Mouse (Mus musculus) CH12.LX (cell line): ENCODE measurements around the gene Tgfbr3. TPM values are rescaled to one million over a fixed set of nuclear protein-coding genes. Genes with fewer than 3 reads are reported as not detected.

Source experiments
- DNase-seq: peaks from one replicate; pipeline ENCODE4 v3.0.0-alpha.2; 2013; ENCODE audit errors: extremely low read depth
- H3K27ac ChIP-seq: 2 replicates; pipeline ENCODE4 v1.5.1; 2012; ENCODE audit warnings: low read depth, mild to moderate bottlenecking, control low read depth, moderate library complexity; ENCODE audit not compliant: insufficient read depth
- H3K27me3 ChIP-seq: replicated peaks from 2 replicates; pipeline ENCODE3; 2012; ENCODE audit warnings: inconsistent platforms
- H3K36me3 ChIP-seq, 2 experiments: replicated peaks in 1 of 2; 2 replicates each; pipeline versions ENCODE3 to v1.6.1; 2012; ENCODE audit warnings: inconsistent platforms in 1 of 2, low read length in 1 of 2, mild to moderate bottlenecking in 1 of 2, mixed read lengths in 1 of 2, moderate library complexity in 1 of 2; ENCODE audit not compliant: control insufficient read depth in 1 of 2, insufficient read depth in 1 of 2
- H3K4me1 ChIP-seq, 2 experiments: 2 replicates each; pipeline ENCODE4 v1.6.1; 2012; ENCODE audit warnings: inconsistent platforms in 1 of 2, moderate library complexity in 1 of 2; ENCODE audit not compliant: insufficient read depth in 2 of 2, control insufficient read depth in 1 of 2
- H3K4me2 ChIP-seq: 2 replicates; pipeline ENCODE4 v1.6.1; 2012; ENCODE audit warnings: low read depth, mild to moderate bottlenecking, control low read depth; ENCODE audit not compliant: poor library complexity, insufficient read depth, severe bottlenecking
- H3K4me3 ChIP-seq, 3 experiments: fragments of 150-350 bp in 1 of 3; sonication (generic) in 1 of 3; replicated peaks in 1 of 3; 2 replicates each; pipeline versions ENCODE3 to v1.5.1; 2011 to 2012; ENCODE audit warnings: low read depth in 2 of 3, low read length in 2 of 3, mild to moderate bottlenecking in 2 of 3, moderate library complexity in 2 of 3, control low read depth in 1 of 3, improper control_type of control experiment in 1 of 3, inconsistent platforms in 1 of 3, mixed read lengths in 1 of 3; ENCODE audit not compliant: poor library complexity in 1 of 3
- H3K79me2 ChIP-seq: replicated peaks from 2 replicates; pipeline ENCODE4 v1.6.1; 2012; ENCODE audit warnings: mild to moderate bottlenecking, moderate library complexity; ENCODE audit not compliant: control insufficient read depth, poor library complexity, insufficient read depth, severe bottlenecking; ENCODE audit errors: extremely low read depth
- H3K9ac ChIP-seq: 2 replicates; pipeline ENCODE4 v1.6.1; 2012; ENCODE audit warnings: low read depth, mild to moderate bottlenecking, control low read depth, moderate library complexity; ENCODE audit not compliant: insufficient read depth
- H3K9me3 ChIP-seq: replicated peaks from 2 replicates; pipeline ENCODE3; 2012; ENCODE audit warnings: low read length, inconsistent platforms, mixed read lengths
- BHLHE40 ChIP-seq: IDR thresholded peaks from 2 replicates; pipeline ENCODE4 v1.6.1; 2011; ENCODE audit warnings: mild to moderate bottlenecking, low read depth, low read length, improper control_type of control experiment
- JUND ChIP-seq: conservative IDR thresholded peaks from 2 replicates; pipeline ENCODE4 v1.6.1; 2011; ENCODE audit warnings: low read depth, low read length, improper control_type of control experiment
- NRF1 ChIP-seq: IDR thresholded peaks from 2 replicates; pipeline ENCODE4 v1.6.1; 2014; ENCODE audit warnings: low read depth, mild to moderate bottlenecking, inconsistent platforms, low read length, improper control_type of control experiment, moderate library complexity
- POLR2AphosphoS2 ChIP-seq: IDR thresholded peaks from 2 replicates; pipeline ENCODE4 v1.6.1; 2011; ENCODE audit warnings: low read depth, low read length, improper control_type of control experiment
- RAD21 ChIP-seq: IDR thresholded peaks from 2 replicates; pipeline ENCODE4 v1.6.1; 2011; ENCODE audit warnings: low read depth, mild to moderate bottlenecking, low read length, improper control_type of control experiment, moderate library complexity
- SMC3 ChIP-seq: IDR thresholded peaks from 2 replicates; pipeline ENCODE4 v1.6.1; 2011; ENCODE audit warnings: low read depth, low read length, improper control_type of control experiment
- TBP ChIP-seq: conservative IDR thresholded peaks from 2 replicates; pipeline ENCODE4 v1.6.1; 2011; ENCODE audit warnings: low read depth, low read length, improper control_type of control experiment
- TCF12 ChIP-seq: IDR thresholded peaks from 2 replicates; pipeline ENCODE4 v1.6.1; 2014; ENCODE audit warnings: low read depth, mild to moderate bottlenecking, inconsistent platforms, low read length, improper control_type of control experiment
- UBTF ChIP-seq: IDR thresholded peaks from 2 replicates; pipeline ENCODE4 v1.6.1; 2012; ENCODE audit warnings: low read depth, mild to moderate bottlenecking, inconsistent platforms, low read length, improper control_type of control experiment, moderate library complexity
- ZKSCAN1 ChIP-seq: IDR thresholded peaks from 2 replicates; pipeline ENCODE4 v1.6.1; 2012; ENCODE audit warnings: low read depth, inconsistent platforms, low read length, improper control_type of control experiment, borderline replicate concordance
- ZMIZ1 ChIP-seq: IDR thresholded peaks from 2 replicates; pipeline ENCODE4 v1.6.1; 2012; ENCODE audit warnings: low read depth, mild to moderate bottlenecking, inconsistent platforms, low read length, improper control_type of control experiment
- ZNF384 ChIP-seq: IDR thresholded peaks from 2 replicates; pipeline ENCODE4 v1.6.1; 2012; ENCODE audit warnings: low read depth, low read length, improper control_type of control experiment, inconsistent platforms
- dilution Hi-C: fragments of 300-500 bp; cut with MboI; formaldehyde crosslinking; loops from 2 replicates; pipeline ENCODE4 v1.14.3; 2020; ENCODE audit warnings: low sequenced_read_pairs; ENCODE audit not compliant: extremely low pct_unique_long_range_greater_than_20kb, extremely low pct_ligation_motif_present
- in situ Hi-C: fragments of 300-500 bp; cut with MboI; formaldehyde crosslinking; loops from 3 replicates; pipeline ENCODE4 v1.14.3; 2019; ENCODE audit warnings: low sequenced_read_pairs, low pct_ligation_motif_present, low pct_unique_long_range_greater_than_20kb, mixed read lengths
- polyA plus RNA-seq: library from polyadenylated mRNA; unstranded; fragments of >175 nt; gene quantifications from 2 replicates; pipeline ENCODE4 v1.2.1, GENCODE M21; 2012; ENCODE audit warnings: low read depth; ENCODE audit not compliant: insufficient read length
- total RNA-seq, 2 experiments: library from RNA; depleted of rRNA; stranded (reverse); fragments of 300-350 nt in 1 of 2; fragments of >200 nt in 1 of 2; gene quantifications; 2 replicates each; pipeline ENCODE4 v1.2.3; 2012 to 2014

Gene Tgfbr3
- total and polyA plus RNA-seq, 3 experiments = 0.13 to 0.46 (median 0.30) TPM

DNA sequence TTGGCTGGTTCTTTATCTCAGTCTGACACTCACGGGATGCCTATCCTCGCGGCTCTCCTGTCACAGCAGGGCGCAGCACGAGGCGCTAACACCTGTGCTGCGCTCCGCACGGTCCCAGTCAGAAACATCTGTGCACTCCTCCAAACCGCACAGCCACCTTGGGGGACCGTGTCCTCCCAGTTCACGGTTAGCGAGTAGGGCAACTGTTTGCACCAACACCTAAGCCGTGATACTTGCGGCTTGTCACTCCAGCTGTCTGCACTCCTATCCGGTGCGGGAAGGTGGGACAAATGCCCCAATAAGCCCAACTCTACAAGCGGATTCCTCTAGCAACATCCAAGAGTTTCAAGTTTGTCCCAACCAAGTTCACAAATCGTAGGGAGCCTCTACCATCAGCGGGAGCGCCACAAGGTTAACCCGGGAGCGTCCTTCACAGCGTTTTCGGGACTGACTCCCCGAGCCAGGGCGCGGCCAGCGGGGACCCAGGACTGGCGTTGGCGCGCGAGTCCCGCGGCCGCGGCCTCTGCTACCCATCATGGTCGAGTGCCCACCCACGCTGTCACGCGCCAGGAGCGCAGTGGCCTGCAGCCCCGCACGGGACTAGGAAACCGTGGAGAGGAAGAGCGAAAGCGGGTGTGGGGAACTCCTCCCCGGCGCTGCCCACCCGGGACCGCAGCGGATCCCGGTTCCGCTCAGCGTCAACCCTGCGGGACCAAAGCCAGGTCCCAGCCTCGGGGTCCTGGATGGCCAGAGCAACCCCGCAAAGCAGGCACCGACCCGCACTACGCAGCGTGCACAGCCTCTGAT lies 799 bp downstream of the Tgfbr3 start:
- H3K27me3 ChIP-seq = no peaks in the 10 kb centered on the region
- TF ChIP-seq BHLHE40 (peak; percentile 41; the same call in 1 of the 2 replicates), POLR2AphosphoS2 (no peak), TCF12 (no peak), JUND (no peak), ZNF384 (no peak), RAD21 (no peak), UBTF (no peak), ZMIZ1 (no peak)
- no peaks in the 10 kb centered on the region for H3K36me3 ChIP-seq
- H3K4me1 ChIP-seq = peaks cover 3 to 4% of the 10 kb centered on the region in 2 experiments; a peak in 2 of 4 replicates
- in situ Hi-C loops = loop anchor here (10.0 kb wide), 1 partner anchor 294 kb away; no protein-coding TSS in a partner anchor
- DNase-seq = no peak
- peaks cover 8% of the 10 kb centered on the region for H3K9me3 ChIP-seq
- H3K4me3 ChIP-seq = peak overlapping the region; percentile 13 to 65 (median 41)
- no peak overlapping the region for H3K27ac ChIP-seq
- dilution Hi-C loops = no loop called here
- H3K79me2 ChIP-seq = no peaks in the 10 kb centered on the region
- H3K4me2 ChIP-seq = peak overlapping the region; percentile 71
- H3K9ac ChIP-seq = no peak overlapping the region

DNA sequence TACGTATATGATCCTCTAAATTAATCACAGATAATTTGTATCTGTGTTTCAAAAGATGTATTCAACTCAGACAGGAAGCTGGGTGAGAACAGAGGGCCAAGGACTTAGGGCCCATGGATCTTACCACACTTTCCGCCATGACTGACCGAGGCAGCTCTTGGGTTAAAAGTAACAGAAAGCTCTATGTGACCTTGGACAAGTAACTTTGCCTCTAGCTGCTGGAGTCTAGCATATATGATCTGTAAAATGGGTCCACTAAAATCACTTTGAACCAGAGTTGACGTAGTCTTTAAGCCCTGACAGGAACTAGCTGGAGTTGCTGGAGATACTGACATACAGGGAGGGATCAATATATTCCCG lies 1.5 kb downstream of the Tgfbr3 start:
- Histone ChIP-seq H3K9me3 (peaks cover 8% of the 10 kb centered on the region), H3K4me1 (peaks cover 3 to 7% of the 10 kb centered on the region in 2 experiments; a peak in 2 of 4 replicates), H3K36me3 (no peaks in the 10 kb centered on the region), H3K27me3 (no peaks in the 10 kb centered on the region), H3K27ac (no peak overlapping the region), H3K9ac (no peak overlapping the region), H3K4me3 (no peak overlapping the region), H3K4me2 (no peak overlapping the region), H3K79me2 (no peaks in the 10 kb centered on the region)
- in situ Hi-C loops (loop anchor here (10.0 kb wide), 1 partner anchor 293 kb away; no protein-coding TSS in a partner anchor), dilution Hi-C loops (no loop called here)
- DNase-seq = no peak
- TF ChIP-seq TBP (no peak), SMC3 (no peak), RAD21 (no peak), NRF1 (no peak), ZKSCAN1 (no peak)
